Mouse (Mus musculus): Measurements from ENCODE around the gene Prim1. TPM values are rescaled to one million over a fixed set of nuclear protein-coding genes. Genes with fewer than 3 reads are reported as not detected.
"Not testable (repeated sequence)": the region's sequence is repeated elsewhere in the genome, so short reads cannot be mapped to it uniquely, and the experiment has no call there.

Gene Prim1
- polyA plus RNA-seq, 1 experiment from 2014 or later: 95.2 TPM

DNA sequence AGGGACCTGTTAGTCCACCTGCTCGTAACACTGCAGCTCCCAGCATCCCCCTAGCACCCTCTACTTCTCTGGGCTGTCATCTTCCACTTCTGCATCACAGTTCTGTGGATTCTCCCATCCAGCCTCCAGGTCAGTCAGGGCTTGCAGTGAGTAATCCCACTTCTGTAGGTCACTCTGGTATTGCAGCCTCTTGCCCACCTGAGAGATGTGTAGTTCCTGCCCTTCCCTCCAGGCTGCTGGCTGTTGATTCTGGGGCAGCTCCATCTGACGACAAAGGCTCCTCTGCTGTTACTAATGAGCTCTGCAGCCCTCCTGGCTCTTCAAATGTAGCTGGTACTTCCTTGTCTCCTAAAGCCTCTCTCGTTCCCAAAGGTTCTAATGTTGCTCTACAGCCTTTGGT, 24.9 kb downstream of the Prim1 start:
- H3K4me3 ChIP-seq: no peak overlapping the region
- H3K27me3 ChIP-seq: no peaks in the 10 kb centered on the region
- H3K4me1 ChIP-seq: peaks cover 48% of the 10 kb centered on the region
- H3K27ac ChIP-seq: no peak overlapping the region
- WGBS: 77% methylated on average over 3 of the region's 3 CpGs
- peak overlapping the region; percentile 15; the same call in 1 of the 2 replicates for H3K9ac ChIP-seq
- H3K36me3 ChIP-seq: peaks cover 49% of the 10 kb centered on the region
- H3K9me3 ChIP-seq: no peaks in the 10 kb centered on the region
- ATAC-seq (ENCODE audit: insufficient number of reproducible peaks, insufficient read depth, low FRiP score, low TSS enrichment): no peak
- no peak overlapping the region for H3K4me2 ChIP-seq (replicated peaks)

DNA sequence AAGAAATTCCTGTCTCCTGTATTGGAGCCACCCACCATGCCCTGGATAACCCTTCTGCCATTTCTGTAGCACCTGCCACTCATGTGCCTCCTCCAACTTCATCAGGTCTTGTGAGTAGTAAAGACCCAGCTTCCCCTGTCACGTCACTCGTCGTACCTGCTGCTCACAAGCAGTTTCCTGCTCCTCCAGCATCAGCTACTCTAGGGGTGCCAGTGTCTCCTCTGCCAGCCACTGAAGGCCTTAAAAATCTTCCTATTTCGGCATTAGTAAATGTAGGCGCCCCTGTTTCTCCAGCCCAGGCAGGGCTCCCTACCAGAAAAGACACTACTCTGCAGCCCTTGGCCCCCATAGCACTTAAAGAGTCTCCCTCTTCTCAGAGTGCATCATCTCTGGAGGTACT, 25.3 kb downstream of the Prim1 start:
- Histone ChIP-seq H3K27me3 (no peaks in the 10 kb centered on the region), H3K36me3 (peaks cover 53% of the 10 kb centered on the region), H3K9ac (no peak overlapping the region), H3K4me2 (replicated peaks) (no peak overlapping the region), H3K4me3 (no peak overlapping the region), H3K4me1 (peaks cover 49% of the 10 kb centered on the region), H3K9me3 (no peaks in the 10 kb centered on the region), H3K27ac (no peak overlapping the region)
- ATAC-seq (ENCODE audit: insufficient number of reproducible peaks, insufficient read depth, low FRiP score, low TSS enrichment): no peak
- WGBS: 90% methylated on average over 5 of the region's 5 CpGs

DNA sequence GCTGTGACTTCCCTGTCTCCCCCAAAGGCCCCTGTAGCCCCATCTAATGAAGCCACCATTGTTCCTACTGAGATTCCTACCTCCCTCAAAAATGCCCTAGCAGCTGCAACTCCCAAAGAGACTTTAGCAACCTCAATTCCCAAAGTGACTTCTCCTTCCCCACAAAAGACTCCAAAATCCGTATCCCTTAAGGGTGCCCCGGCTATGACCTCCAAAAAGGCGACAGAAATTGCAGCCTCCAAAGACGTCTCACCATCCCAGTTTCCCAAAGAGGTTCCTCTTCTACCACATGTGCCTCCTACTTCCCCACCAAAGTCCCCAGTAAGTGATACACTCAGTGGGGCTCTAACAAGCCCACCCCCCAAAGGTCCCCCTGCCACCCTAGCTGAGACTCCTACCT, 26.7 kb downstream of the Prim1 start:
- no peak overlapping the region for H3K27ac ChIP-seq
- peaks cover 49% of the 10 kb centered on the region for H3K4me1 ChIP-seq
- H3K4me2 ChIP-seq (replicated peaks): no peak overlapping the region
- no peak for ATAC-seq (ENCODE audit: insufficient number of reproducible peaks, insufficient read depth, low FRiP score, low TSS enrichment)
- no peaks in the 10 kb centered on the region for H3K9me3 ChIP-seq
- H3K36me3 ChIP-seq: peaks cover 66% of the 10 kb centered on the region
- 77% methylated on average over 4 of the region's 4 CpGs for WGBS
- H3K9ac ChIP-seq: no peak overlapping the region
- H3K4me3 ChIP-seq: no peak overlapping the region
- H3K27me3 ChIP-seq: no peaks in the 10 kb centered on the region

DNA sequence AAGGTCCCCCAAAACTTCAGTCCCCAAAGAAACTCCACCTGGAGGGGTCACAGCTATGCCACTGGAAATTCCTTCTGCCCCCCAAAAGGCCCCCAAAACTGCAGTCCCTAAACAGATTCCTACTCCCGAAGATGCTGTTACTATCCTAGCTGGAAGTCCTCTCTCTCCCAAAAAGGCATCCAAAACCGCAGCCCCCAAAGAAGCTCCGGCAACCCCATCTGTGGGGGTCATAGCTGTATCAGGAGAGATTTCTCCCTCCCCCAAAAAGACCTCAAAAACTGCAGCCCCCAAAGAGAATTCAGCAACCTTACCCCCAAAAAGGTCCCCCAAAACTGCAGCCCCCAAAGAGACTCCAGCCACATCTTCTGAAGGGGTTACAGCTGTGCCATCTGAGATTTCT, 27.5 kb downstream of the Prim1 start:
- no peak for ATAC-seq (ENCODE audit: insufficient number of reproducible peaks, insufficient read depth, low FRiP score, low TSS enrichment)
- Histone ChIP-seq H3K27ac (no peak overlapping the region), H3K9ac (no peak overlapping the region), H3K9me3 (no peaks in the 10 kb centered on the region), H3K4me1 (peaks cover 40% of the 10 kb centered on the region), H3K4me2 (replicated peaks) (no peak overlapping the region), H3K36me3 (peaks cover 72% of the 10 kb centered on the region), H3K27me3 (no peaks in the 10 kb centered on the region), H3K4me3 (no peak overlapping the region)
- WGBS: 85% methylated on average over 3 of the region's 3 CpGs

DNA sequence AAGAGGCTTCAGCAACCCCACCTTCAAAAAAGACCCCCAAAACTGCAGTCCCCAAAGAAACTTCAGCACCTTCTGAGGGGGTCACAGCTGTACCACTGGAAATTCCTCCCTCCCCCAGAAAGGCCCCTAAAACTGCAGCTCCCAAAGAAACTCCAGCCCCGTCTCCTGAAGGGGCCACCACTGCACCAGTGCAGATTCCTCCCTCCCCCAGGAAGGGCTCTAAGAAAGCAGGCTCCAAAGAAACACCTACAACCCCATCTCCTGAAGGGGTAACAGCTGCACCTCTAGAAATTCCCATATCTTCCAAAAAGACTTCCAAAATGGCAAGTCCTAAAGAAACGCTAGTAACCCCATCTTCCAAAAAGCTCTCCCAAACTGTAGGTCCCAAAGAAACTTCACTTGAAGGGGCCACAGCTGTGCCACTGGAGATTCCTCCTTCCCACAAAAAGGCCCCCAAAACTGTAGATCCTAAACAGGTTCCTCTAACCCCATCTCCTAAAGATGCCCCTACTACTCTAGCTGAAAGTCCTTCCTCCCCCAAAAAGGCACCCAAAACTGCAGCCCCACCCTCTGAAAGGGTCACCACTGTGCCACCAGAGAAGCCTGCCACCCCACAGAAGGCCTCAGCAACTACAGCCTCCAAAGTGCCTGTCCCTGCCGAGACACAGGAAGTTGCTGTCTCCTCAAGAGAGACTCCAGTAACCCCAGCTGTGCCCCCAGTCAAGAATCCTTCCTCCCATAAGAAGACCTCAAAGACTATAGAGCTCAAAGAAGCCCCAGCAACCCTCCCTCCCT, 28.3 kb downstream of the Prim1 start:
- no peak overlapping the region for H3K4me3 ChIP-seq
- H3K27ac ChIP-seq: peak overlapping the region; percentile 30; the same call in 1 of the 2 replicates
- no peaks in the 10 kb centered on the region for H3K9me3 ChIP-seq
- H3K4me2 ChIP-seq (replicated peaks): no peak overlapping the region
- H3K36me3 ChIP-seq: peaks cover 79% of the 10 kb centered on the region
- no peak for ATAC-seq (ENCODE audit: insufficient number of reproducible peaks, insufficient read depth, low FRiP score, low TSS enrichment)
- H3K27me3 ChIP-seq: no peaks in the 10 kb centered on the region
- peaks cover 35% of the 10 kb centered on the region for H3K4me1 ChIP-seq
- H3K9ac ChIP-seq: peak overlapping the region; percentile 38
- 73% methylated on average over 3 of the region's 3 CpGs for WGBS

DNA sequence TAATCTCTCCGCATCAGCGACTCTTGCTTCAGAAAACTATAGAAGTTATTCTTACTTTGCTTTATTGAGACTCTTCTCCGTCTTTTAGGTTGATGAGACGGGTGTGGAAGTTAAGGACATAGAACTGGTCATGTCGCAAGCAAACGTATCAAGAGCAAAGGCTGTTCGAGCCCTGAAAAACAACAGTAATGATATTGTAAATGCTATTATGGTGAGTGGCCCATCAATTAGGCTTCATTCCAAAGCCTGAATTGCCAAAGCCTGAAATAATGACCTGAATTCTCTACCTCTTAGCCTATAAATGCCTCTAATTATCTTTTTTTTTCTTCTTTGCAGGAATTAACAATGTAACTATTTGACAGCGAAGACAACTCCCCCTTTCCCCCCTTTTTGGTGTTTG, 33.2 kb downstream of the Prim1 start:
- no peak for ATAC-seq (ENCODE audit: insufficient number of reproducible peaks, insufficient read depth, low FRiP score, low TSS enrichment)
- no peak overlapping the region for H3K4me2 ChIP-seq (replicated peaks)
- H3K27ac ChIP-seq: no peak overlapping the region
- no peak overlapping the region for H3K9ac ChIP-seq
- peaks cover 16% of the 10 kb centered on the region for H3K4me1 ChIP-seq
- H3K36me3 ChIP-seq: peaks cover 82% of the 10 kb centered on the region
- H3K4me3 ChIP-seq: no peak overlapping the region
- no peaks in the 10 kb centered on the region for H3K9me3 ChIP-seq
- no peaks in the 10 kb centered on the region for H3K27me3 ChIP-seq
- 94% methylated on average over 8 of the region's 8 CpGs for WGBS

DNA sequence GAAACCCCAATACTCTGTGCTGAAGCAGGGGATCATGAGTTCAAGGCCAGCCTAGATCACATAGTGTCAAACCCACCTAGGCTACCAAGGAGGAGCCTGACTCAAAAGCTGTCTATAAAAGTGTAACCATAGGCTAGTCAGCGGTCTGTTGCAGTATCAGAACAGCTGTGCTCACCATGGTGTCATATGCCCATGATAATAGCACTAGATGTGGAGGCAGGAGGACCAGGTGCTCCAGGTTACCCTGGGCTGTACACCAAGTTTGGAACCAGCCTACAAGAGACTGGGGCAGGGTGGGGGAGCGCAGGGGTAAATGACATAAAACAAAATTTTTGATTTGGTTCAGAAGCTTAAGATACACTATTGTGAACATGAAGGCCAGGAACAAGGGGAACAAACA, 34.8 kb downstream of the Prim1 start:
- Histone ChIP-seq H3K27me3 (no peaks in the 10 kb centered on the region), H3K9me3 (no peaks in the 10 kb centered on the region), H3K4me2 (replicated peaks) (no peak overlapping the region), H3K4me1 (0 out of 2 replicates have a peak, but pooled peaks cover 2% of the 10 kb centered on the region), H3K9ac (no peak overlapping the region), H3K4me3 (no peak overlapping the region), H3K36me3 (peaks cover 66% of the 10 kb centered on the region), H3K27ac (no peak overlapping the region)
- ATAC-seq (ENCODE audit: insufficient number of reproducible peaks, insufficient read depth, low FRiP score, low TSS enrichment): no peak
- WGBS: 95% methylated on average over 2 of the region's 2 CpGs

DNA sequence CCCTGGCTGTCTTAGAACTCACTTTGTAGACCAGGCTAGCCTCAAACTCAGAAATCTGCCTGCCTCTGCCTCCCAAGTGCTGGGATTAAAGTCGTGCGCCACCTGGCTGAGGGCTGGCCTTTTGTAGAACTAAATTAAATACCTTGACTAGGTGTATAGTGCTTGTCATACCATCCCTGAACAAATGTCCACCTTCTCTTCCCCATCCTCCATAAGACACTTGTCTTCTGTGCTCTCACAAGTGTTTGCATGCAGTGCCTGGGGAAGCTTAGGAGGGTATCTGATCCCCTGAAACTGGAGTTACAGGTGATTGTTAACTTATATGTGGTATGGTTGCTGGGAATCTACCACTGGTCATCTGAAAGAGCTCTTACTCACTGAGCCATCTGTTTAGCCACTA, 35.4 kb downstream of the Prim1 start:
- H3K4me3 ChIP-seq: no peak overlapping the region
- no peak for ATAC-seq (ENCODE audit: insufficient number of reproducible peaks, insufficient read depth, low FRiP score, low TSS enrichment)
- H3K27me3 ChIP-seq: no peaks in the 10 kb centered on the region
- H3K4me2 ChIP-seq (replicated peaks): no peak overlapping the region
- no peaks in the 10 kb centered on the region for H3K4me1 ChIP-seq
- H3K36me3 ChIP-seq: peaks cover 61% of the 10 kb centered on the region
- H3K9ac ChIP-seq: no peak overlapping the region
- no peak overlapping the region for H3K27ac ChIP-seq
- no peaks in the 10 kb centered on the region for H3K9me3 ChIP-seq
- WGBS: 83% methylated on average over 2 of the region's 2 CpGs

DNA sequence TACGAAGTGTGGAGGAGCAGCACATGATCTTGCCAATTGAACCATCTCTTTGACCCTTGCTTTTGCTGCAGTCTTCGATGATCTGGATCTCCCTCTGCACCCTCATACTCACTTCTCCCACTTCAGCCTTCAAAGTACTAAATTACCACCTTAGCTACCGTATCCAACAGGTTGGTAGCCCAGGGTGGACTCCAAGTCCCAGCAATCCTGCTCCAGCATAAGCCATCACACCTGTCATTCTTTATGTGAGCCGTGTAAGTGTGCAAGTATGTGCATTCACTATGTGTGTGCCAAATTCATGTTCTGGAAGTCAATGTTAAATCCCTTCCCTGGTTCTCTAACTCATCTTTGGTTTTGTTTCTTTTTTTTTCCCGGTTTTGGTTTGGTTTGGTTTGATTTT, 36.6 kb downstream of the Prim1 start:
- WGBS: 95% methylated on average over 5 of the region's 5 CpGs
- no peak for ATAC-seq (ENCODE audit: insufficient number of reproducible peaks, insufficient read depth, low FRiP score, low TSS enrichment)
- no peak overlapping the region for H3K4me3 ChIP-seq
- H3K36me3 ChIP-seq: peaks cover 49% of the 10 kb centered on the region
- no peak overlapping the region for H3K4me2 ChIP-seq (replicated peaks)
- no peaks in the 10 kb centered on the region for H3K9me3 ChIP-seq
- no peaks in the 10 kb centered on the region for H3K4me1 ChIP-seq
- H3K9ac ChIP-seq: no peak overlapping the region
- H3K27ac ChIP-seq: no peak overlapping the region
- H3K27me3 ChIP-seq: no peaks in the 10 kb centered on the region

DNA sequence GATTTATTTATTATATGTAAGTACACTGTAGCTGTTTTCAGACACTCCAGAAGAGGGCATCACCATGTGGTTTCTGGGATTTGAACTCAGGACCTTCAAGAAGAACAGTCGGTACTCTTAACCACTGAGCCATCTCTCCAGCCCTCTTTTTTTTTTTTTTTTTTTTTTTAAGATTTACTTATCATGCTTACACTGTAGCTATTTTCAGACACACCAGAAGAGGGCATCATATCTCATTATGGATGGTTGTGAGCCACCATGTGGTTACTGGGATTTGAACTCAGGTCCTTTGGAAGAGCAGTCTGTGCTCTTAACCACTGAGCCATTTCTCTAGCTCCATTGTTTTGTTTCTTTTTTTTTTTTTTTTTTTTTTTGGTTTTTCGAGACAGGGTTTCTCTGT, 37.2 kb downstream of the Prim1 start:
- H3K4me2 ChIP-seq (replicated peaks); H3K27ac ChIP-seq; H3K9me3 ChIP-seq; H3K27me3 ChIP-seq; H3K4me1 ChIP-seq; H3K9ac ChIP-seq; ATAC-seq (ENCODE audit: insufficient number of reproducible peaks, insufficient read depth, low FRiP score, low TSS enrichment); H3K4me3 ChIP-seq: not testable (repeated sequence)
- 94% methylated on average over 1 of the region's 2 CpGs for WGBS
- H3K36me3 ChIP-seq: peaks cover 45% of the 10 kb centered on the region

DNA sequence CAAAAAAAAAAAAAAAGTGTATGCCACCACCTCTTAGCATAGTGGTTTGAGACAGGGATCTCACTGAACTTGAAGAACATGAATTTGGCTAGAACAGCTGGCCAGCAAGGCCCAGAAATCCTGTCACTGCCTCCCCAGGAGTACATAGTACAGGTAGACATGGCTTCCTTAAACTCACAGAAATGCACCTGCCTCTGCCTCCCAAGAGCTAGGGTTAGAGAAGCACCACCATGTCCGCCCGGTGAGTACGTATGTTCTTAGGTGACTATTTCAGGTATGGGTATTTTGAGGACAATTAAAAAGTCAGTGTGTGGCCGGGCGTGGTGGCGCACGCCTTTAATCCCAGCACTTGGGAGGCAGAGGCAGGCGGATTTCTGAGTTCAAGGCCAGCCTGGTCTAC, 38.0 kb downstream of the Prim1 start:
- ATAC-seq (ENCODE audit: insufficient number of reproducible peaks, insufficient read depth, low FRiP score, low TSS enrichment): no peak
- H3K4me2 ChIP-seq (replicated peaks): no peak overlapping the region
- no peak overlapping the region for H3K9ac ChIP-seq
- H3K27me3 ChIP-seq: no peaks in the 10 kb centered on the region
- 94% methylated on average over 8 of the region's 8 CpGs for WGBS
- no peaks in the 10 kb centered on the region for H3K9me3 ChIP-seq
- H3K4me1 ChIP-seq: peaks cover 5% of the 10 kb centered on the region
- no peak overlapping the region for H3K4me3 ChIP-seq
- H3K36me3 ChIP-seq: peaks cover 38% of the 10 kb centered on the region
- no peak overlapping the region for H3K27ac ChIP-seq

DNA sequence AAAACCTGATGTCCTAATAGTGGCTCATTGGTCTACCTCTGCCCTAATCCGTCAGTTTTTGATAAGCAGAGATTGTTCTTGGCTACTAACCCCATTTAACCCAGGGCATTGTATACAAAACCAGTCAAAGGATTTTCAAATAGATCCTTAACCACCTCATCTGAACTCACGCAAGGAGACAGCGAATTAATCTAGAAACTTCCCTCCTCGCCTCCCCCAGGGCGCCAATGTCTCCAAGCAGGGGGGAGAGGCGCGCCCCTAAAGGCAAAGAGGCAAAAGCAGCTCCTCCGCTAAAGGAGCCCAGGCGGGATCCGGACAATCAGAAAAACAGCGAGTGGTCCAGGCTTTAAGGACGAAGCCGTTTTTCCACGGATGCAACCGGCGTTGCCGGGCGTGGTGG, 43.2 kb downstream of the Prim1 start:
- Histone ChIP-seq H3K36me3 (0 out of 2 replicates have a peak, but pooled peaks cover 4% of the 10 kb centered on the region), H3K9me3 (no peaks in the 10 kb centered on the region), H3K4me3 (peak overlapping the region; percentile 98), H3K4me2 (replicated peaks) (peak overlapping the region; percentile 60), H3K27me3 (no peaks in the 10 kb centered on the region), H3K27ac (peak overlapping the region; percentile 99), H3K4me1 (peaks cover 17% of the 10 kb centered on the region), H3K9ac (peak overlapping the region; percentile 98)
- no peak; the same call in 1 of the 2 replicates for ATAC-seq (ENCODE audit: insufficient number of reproducible peaks, insufficient read depth, low FRiP score, low TSS enrichment)
- WGBS: under 1% methylated on average over 18 of the region's 18 CpGs

Data from embryonic facial prominence, embryonic 12.5 days (tissue).